Mouse (Mus musculus) adipocyte (in vitro differentiated cells): ENCODE measurements around the gene Hist1h3c.
A peak's percentile ranks its signal among the peaks of the same experiment; 100 is the strongest.
"Not testable (repeated sequence)": the region's sequence is repeated elsewhere in the genome, so short reads cannot be mapped to it uniquely, and the experiment has no call there.

Experiments
- DNase-seq: peaks from one replicate; pipeline ENCODE4 v3.0.0-alpha.2; 2016; ENCODE audit warnings: low spot score

The Hist1h3c gene

GRCm38 (mm10) chr13:23739069-23739921, 6.1 kb downstream of the Hist1h3c start:
- peak; percentile 92 for DNase-seq

- DNase-seq: peak; percentile 93
Measured at GRCm38 (mm10) chr13:23738677-23739068, 6.7 kb downstream of the Hist1h3c start, which contains the start of gene Hist1h1c. Gene Hist1h1c, plus strand, starts transcription at chr13:23738808.

- peak; percentile 47 for DNase-seq
Measured at GRCm38 (mm10) chr13:23738041-23738440, 7.4 kb downstream of the Hist1h3c start.

- no peak for DNase-seq
Measured at GRCm38 (mm10) chr13:23737091-23737490, 8.3 kb downstream of the Hist1h3c start.

- peak; percentile 68 for DNase-seq
Measured at GRCm38 (mm10) chr13:23732156-23732804, 13.1 kb downstream of the Hist1h3c start.

GRCm38 (mm10) chr13:23730479-23730878, 14.9 kb downstream of the Hist1h3c start:
- DNase-seq: peak; percentile 76

GRCm38 (mm10) chr13:23729706-23730105, 15.7 kb downstream of the Hist1h3c start:
- no peak for DNase-seq

- DNase-seq: no peak
Measured at GRCm38 (mm10) chr13:23729192-23729525, 16.2 kb downstream of the Hist1h3c start.

- DNase-seq: no peak
Measured at GRCm38 (mm10) chr13:23728472-23729191, 16.8 kb downstream of the Hist1h3c start.

GRCm38 (mm10) chr13:23725213-23725612, 20.2 kb downstream of the Hist1h3c start:
- DNase-seq: no peak

- DNase-seq: no peak
Measured at GRCm38 (mm10) chr13:23724239-23724638, 21.2 kb downstream of the Hist1h3c start.

GRCm38 (mm10) chr13:23717593-23718245, 27.7 kb downstream of the Hist1h3c start:
- DNase-seq: not testable (repeated sequence)

- DNase-seq: no peak
Measured at GRCm38 (mm10) chr13:23717176-23717575, 28.2 kb downstream of the Hist1h3c start.

GRCm38 (mm10) chr13:23716261-23717042, 28.9 kb downstream of the Hist1h3c start:
- DNase-seq: no peak

GRCm38 (mm10) chr13:23710374-23711089, 34.9 kb downstream of the Hist1h3c start, which contains the start of gene Hfe:
Gene Hfe, minus strand, starts transcription at chr13:23710854.
- DNase-seq: no peak

GRCm38 (mm10) chr13:23709714-23710373, 35.6 kb downstream of the Hist1h3c start:
- peak; percentile 57 for DNase-seq

GRCm38 (mm10) chr13:23708654-23709053, 36.7 kb downstream of the Hist1h3c start:
- no peak for DNase-seq

GRCm38 (mm10) chr13:23708041-23708440, 37.4 kb downstream of the Hist1h3c start:
- DNase-seq: no peak

GRCm38 (mm10) chr13:23706771-23707170, 38.6 kb downstream of the Hist1h3c start:
- no peak for DNase-seq

- DNase-seq: no peak
Measured at GRCm38 (mm10) chr13:23705751-23706356, 39.5 kb downstream of the Hist1h3c start.
